Mouse (Mus musculus): ENCODE results near the gene Nes.
A peak's percentile ranks its signal among the peaks of the same experiment; 100 is the strongest.

The Nes gene

GRCm38 (mm10) chr3:87984094-87984493, 13.2 kb downstream of the Nes start:
- no peak for DNase-seq

GRCm38 (mm10) chr3:87985505-87986320, 14.8 kb downstream of the Nes start:
- DNase-seq = peak; percentile 28

- peak; percentile 99 for DNase-seq
Observed at GRCm38 (mm10) chr3:87986868-87987267, 16.0 kb downstream of the Nes start.

GRCm38 (mm10) chr3:87987633-87988032, 16.8 kb downstream of the Nes start:
- peak; percentile 26 for DNase-seq

GRCm38 (mm10) chr3:87988068-87988467, 17.2 kb downstream of the Nes start:
- DNase-seq = no peak

- no peak for DNase-seq
Observed at GRCm38 (mm10) chr3:87989935-87990334, 19.1 kb downstream of the Nes start.

GRCm38 (mm10) chr3:87993436-87993835, 22.6 kb downstream of the Nes start:
- peak; percentile 62 for DNase-seq

- DNase-seq = peak; percentile 40
Observed at GRCm38 (mm10) chr3:87995331-87995730, 24.5 kb downstream of the Nes start.

- no peak for DNase-seq
Observed at GRCm38 (mm10) chr3:87996401-87996800, 25.5 kb downstream of the Nes start.

- DNase-seq = peak; percentile 50
Observed at GRCm38 (mm10) chr3:87996971-87997614, 26.2 kb downstream of the Nes start.

- no peak for DNase-seq
Observed at GRCm38 (mm10) chr3:87998747-87999146, 27.9 kb downstream of the Nes start.

GRCm38 (mm10) chr3:87999243-87999895, 28.5 kb downstream of the Nes start:
- DNase-seq = no peak

- DNase-seq = no peak
Observed at GRCm38 (mm10) chr3:88000181-88000580, 29.3 kb downstream of the Nes start, which contains the start of gene Bcan. Gene Bcan, minus strand, starts transcription at chr3:88000230.

GRCm38 (mm10) chr3:88000816-88001595, 30.1 kb downstream of the Nes start:
- no peak for DNase-seq

GRCm38 (mm10) chr3:88002291-88002976, 31.6 kb downstream of the Nes start:
- peak; percentile 63 for DNase-seq

GRCm38 (mm10) chr3:88005822-88006786, 35.2 kb downstream of the Nes start:
- peak; percentile 60 for DNase-seq

- peak; percentile 41 for DNase-seq
Observed at GRCm38 (mm10) chr3:88010634-88011265, 39.9 kb downstream of the Nes start.

GRCm38 (mm10) chr3:88022322-88023191, 51.7 kb downstream of the Nes start:
- DNase-seq = peak; percentile 93
